Mouse (Mus musculus) C2C12 (cell line): ENCODE results near the gene Zfp638.

Experiments used
- CTCF ChIP-seq: IDR thresholded peaks from one replicate; pipeline ENCODE4 v1.5.1; 2011; ENCODE audit not compliant: control insufficient read depth, insufficient read depth, insufficient read length
- MAX ChIP-seq: IDR thresholded peaks from one replicate; pipeline ENCODE4 v1.6.1; 2011; ENCODE audit warnings: mild to moderate bottlenecking, control low read depth
- MYOG ChIP-seq: IDR thresholded peaks from one replicate; pipeline ENCODE4 v1.6.1; 2011; ENCODE audit not compliant: control insufficient read depth, insufficient read length; ENCODE audit errors: extremely low read depth
- USF1 ChIP-seq: IDR thresholded peaks from one replicate; pipeline ENCODE4 v1.6.1; 2011; ENCODE audit warnings: low read depth, mild to moderate bottlenecking, control low read depth, moderate library complexity

DNA sequence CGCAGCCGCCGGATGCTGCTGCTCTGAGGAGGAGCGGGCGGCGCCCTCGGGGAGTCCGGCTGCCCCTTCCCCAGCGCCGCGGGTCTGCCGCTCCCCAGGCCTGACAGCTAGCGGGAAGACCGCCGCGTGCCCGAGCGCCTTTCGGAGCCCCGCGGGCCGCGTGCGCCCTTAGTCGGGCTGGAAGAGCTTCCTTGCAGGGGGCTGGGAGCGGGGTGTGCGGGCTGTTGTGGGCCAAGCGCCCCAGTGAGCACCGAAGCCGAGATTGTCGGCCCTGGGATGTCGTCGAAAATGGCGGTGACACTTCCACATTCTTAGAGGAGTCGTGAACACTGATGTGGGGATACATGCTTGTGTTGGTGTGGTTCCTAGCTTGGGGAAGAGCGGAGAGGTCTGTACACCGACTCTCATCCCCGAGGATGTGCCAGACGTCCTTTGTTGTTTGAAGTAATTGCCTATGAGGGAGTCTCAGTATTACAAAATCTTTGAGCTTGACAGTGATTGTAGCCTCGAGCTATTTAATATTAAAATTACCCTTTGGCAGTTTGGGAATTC, 47.9 kb downstream of the Zfp638 start:
- no peak for TF ChIP-seq USF1
- TF ChIP-seq CTCF: no peak
- TF ChIP-seq MYOG: no peak
- TF ChIP-seq MAX: no peak
